Mouse (Mus musculus): ENCODE results near the gene Sox30.

The Sox30 gene

DNA sequence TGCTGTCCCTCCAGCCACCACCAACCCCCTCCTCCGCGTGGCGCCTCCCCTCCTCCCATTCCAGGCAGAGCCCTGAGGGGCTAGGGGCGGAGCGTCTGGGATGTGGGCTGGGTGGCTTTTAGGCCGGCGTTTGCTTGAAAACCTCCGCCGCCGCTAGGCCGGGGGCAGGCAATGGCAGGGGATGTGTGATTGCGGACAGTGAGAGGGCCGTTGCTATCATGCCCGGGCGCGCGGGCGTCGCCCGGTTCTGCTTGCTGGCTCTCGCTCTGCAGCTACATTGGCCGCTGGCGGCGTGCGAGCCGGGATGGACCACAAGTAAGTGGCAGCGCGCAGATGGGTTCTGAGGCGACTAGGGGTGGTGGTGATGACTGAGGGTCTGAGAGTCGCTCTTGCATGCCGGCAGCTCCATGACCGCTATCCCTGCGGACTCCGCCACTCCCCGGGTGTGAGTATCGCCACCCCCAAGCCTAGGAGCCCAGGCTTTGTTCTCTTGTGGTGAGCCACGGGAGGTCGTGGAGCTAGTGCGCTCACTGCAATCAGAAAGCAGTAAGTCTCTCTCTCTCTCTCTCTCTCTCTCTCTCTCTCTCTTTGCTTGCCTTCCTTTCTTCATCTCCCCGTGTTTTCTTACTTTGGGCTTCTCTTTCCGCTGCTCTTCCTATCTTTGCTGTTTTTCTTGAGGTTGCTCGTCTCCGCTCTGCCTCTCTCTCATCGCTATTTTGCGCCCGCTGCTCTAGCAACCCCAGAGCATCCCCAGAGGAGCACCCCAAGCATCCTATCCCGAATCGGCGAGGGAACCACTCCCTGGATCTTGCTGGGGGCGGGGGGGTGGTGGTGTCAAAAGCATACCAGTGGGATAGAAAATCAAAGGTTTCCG, 76.0 kb downstream of the Sox30 start, which contains the start of gene Adam19:
Adam19 (plus strand) TSS at position 97 of the 874 bp plus-strand sequence.
- DNase-seq (ENCODE audit: low read depth, low spot score): no peak

DNA sequence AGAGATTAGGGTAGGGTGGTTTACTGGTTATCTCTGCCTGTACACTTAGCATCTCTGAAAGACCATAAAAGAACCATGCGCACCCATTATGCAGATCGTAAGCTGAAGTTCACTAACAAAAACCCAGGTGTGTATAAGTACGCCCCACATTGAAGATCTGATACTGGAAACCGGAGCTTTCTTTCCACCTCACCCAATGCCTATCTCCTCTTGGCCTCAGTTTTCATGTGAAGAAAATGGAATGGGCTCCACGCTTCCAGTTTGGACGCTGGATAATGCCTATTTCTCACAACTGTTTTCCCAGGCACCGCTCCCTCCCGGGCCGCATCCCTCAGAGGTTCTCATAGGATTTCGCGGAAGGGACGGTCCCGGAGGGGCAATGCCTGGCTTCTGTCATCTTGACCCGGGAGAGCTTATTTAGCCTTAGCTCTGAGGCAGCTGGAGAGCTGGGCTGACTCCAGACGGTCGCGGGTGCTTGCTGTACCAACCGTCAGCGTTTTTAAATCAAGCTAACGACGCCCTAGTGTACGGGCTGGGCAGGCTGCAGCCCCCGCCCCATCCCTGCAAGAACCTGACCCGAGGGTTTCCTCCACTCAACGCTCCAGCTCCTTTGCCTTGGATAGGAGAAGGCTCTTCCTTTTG, 76.8 kb downstream of the Sox30 start:
- DNase-seq (ENCODE audit: low read depth, low spot score): no peak

DNA sequence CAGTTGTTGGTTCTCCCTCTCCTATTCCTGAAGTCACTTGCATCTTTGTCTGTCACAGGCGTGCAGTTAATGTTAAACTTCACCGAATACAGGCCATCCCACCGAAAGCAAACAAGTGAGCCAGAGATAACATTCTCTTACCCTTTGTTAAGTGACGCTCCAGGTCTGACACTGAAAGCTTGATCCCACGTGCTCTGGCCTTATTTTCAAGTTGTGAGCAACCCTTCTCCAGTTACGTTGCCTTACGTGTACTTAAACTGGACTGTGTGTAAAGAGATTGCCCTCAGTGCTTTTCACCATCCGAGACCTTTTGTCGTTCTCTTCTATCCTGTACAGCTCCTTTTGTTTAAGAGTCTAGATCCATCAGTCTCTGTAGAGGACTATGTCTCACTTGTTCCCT, 77.9 kb downstream of the Sox30 start:
- DNase-seq (ENCODE audit: low read depth, low spot score): no peak

DNA sequence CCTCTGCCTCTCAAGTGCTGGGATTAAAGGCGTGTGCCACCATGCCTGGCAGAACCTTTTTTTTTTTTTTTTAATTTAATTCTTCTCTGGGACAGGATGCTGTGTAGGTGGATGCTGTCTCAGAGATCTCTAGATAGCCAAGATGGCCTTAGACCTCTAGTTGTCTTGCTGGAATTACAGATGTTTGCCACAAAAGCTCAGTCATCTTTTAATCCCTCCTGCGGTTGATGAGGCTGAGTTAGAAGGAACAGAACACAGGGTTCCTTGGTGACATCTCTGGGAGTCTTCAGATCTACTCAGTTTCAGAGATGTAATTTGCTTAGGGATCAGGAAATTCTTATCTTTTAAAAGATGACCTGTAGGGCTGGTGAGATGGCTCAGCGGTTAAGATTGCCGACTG, 78.8 kb downstream of the Sox30 start:
- DNase-seq (ENCODE audit: low read depth, low spot score): no peak

DNA sequence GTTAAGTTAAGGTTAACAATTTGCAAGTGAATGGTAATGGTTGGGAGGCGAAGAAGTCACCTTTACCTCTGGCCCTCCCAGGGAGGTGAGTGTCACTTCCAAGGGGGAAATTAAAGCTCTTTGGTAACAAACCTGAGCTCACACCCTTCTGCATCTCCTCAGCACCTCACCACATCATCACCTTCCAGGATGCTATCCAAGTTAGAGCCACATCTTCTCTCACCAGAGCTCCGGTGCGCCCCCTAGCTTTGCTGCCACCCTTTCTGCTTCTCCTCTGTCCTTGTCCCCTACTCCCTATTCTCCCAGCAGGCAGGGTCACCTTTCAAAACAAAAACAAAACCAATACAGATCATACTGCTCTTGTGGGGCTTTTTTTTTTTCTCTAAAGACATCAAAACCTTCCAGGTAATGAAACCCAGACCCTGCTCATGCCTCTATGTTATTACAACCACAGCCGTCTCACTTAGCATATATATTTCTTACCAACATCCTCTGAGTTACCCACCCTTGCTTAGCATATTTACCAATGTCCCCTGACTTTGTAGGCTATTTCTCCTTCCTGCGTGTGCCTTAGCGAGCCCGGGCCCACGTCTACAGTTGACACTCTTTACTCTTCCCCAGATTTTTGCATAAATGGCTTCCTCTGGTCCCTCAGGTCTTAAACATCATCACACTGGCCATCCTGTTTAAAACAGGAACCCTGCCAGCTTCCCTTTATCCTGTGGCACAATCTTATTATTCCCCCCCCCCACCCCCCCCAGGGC, 80.0 kb downstream of the Sox30 start:
- DNase-seq (ENCODE audit: low read depth, low spot score): no peak

DNA sequence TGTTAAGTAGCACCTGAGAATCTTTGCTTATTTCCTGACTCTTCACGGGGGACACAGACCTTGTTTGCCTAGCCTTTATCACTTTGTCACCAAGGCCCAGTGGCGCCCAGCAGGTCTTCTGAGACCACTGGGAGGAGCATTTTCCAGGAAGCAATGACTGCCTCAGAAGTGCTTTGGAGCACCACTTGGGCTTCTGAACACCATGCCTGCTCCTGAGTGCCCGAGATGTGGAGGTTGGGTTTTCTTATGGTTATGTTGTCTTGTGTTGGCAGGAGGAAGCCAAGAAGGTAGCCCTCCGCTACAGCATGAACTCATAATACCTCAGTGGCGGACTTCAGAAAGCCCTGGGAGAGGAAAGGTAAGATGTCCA, 80.5 kb downstream of the Sox30 start:
- no peak for DNase-seq (ENCODE audit: low read depth, low spot score)

DNA sequence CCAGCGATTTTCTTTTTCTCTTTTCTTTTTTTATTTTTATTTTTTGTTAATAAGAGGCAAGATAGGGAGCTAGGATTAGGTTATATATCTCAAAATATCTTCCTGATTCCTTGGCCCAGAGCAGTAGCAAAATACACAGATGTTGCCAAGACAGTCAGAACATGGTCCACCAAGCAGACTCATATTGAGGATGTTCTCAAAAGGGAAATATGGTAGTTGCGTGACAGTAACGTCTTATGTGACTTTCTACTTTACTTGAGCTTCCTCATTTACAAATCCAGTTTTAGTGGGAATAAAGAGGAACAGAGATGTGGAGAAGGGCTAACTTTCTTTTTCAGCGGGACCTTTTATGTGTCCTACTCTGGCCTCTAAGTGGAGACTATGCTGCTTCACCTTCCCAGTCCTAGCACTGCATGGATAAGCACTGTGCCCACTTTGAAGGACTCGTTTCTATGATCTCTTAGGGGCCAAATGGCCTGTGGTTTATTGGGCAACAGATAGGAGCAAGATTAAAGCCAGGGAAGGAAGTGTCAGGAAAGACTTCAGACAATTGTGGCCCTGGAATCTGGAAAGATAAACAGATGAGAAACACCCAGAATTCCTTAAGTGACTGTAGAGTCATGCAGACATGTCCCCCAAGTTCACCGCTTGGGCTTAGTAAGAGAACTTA, 81.8 kb downstream of the Sox30 start:
- no peak for DNase-seq (ENCODE audit: low read depth, low spot score)

DNA sequence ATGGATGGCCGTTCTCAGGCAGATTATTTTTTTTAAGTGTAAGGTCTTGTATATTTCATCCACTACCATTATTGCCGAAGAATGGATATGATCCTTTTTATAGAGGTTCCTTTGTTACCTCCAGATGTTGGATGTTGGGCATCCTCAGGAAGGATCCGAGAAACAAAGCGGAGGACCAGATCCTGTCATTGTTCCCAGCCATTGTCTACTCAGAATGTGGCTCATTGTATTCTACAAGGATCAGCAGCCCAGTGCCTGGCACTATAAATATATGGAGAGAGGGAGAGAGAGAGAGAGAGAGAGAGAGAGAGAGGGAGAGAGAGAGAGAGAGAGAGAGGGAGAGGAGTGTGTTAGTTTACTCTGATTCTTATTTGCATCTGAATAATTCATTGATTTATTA, 82.5 kb downstream of the Sox30 start:
- no peak for DNase-seq (ENCODE audit: low read depth, low spot score)

DNA sequence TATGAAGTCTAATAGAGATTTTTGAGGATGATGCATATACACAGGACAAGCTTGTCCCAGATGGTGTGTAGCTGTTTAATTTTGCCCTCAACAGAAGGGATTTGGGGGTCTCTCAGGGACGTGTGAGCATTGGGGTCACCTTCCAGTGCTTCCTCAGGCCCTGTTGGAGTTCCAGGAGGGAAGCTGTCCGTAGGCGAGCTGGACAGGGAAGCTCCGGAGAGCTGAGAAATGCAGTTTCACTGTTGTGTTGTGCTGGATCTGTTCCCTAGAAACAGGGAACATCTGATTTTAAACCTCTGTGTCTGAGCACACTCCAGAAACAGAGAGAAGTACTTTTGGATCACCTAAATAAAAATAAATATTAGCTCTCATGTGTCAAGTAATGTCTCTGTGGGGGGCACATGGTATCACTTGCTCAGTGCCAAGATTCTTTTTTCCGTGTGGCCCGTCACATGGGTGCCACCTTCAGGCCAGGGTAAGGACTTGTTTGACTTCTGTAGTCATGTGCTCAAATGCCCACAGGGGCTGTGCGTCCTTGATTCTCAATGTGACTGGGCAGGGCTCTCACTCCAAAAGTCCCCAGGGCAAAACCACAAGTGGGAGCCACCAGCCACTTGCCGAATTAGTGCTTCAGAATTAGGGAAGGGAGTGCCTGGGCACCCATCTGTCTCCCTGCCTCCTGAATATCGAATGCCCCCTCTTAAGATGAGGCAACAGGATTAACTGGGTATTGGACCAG, 83.1 kb downstream of the Sox30 start:
- DNase-seq (ENCODE audit: low read depth, low spot score): no peak

DNA sequence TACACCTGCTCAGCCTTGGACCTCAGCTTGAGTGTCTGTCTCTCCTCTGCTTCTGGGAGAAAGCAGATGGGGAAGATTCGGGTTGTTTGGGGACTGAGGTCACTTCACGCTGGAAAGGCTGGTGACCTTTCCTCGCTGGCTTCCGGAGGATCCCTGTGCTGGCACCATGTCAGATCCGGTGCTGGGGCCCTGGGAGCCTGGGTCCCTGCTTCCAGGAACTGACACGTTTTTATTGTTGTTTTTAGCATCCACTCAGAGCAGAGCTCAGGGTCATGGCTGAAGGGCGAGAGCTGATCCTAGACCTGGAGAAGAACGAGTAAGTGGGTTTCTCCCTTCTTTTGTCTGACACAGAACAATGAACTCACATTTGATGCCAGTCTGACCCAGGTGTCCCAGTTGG, 84.7 kb downstream of the Sox30 start:
- DNase-seq (ENCODE audit: low read depth, low spot score): no peak

DNA sequence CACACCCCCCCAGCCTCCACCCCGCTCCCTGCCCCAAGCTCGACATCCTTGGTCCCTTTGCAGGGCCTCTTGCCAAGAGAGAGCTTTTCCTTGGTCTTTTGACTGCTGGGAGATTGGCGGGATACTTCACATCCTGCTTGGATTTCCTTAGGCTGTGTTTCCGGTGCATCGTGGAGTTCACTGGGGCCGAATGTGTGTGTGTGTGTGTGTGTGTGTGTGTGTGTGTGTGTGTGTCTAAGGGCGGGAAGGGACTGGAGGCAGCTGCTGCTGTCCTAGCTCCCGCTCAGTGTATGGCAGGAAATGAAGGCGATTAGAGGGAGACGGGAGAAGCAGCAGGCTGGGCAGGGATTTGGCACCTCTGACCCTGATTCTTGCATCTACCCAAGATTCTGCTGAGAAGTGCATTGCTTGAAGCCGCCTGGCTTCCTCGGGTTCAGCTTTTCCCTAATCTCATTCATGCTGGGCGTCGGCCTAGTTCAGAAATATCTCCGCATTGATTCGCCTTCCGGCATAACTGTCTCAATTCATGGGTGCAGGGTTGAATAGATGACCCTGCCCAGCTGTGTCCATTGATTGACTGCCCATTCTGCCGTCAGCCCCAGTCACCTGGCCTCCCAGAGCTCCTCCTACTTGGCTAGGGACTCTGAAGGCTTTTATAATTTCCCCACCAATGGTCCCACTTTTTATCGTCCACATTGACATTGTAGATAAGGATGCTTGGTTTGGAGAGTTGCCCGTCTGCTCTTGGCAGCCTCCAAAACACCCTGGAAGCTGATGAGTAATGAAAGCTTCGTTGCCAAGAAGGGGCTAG, 85.3 kb downstream of the Sox30 start:
- DNase-seq (ENCODE audit: low read depth, low spot score): no peak

Data from retina, adult 2 months (tissue).